Mouse (Mus musculus) limb, embryonic 10.5 days (tissue): ENCODE results near the gene Ntm. TPM values are rescaled to one million over a fixed set of nuclear protein-coding genes. Genes with fewer than 3 reads are reported as not detected.

Source experiments
- DNase-seq: peaks from one replicate; pipeline ENCODE4 v3.0.0-alpha.2; 2017; ENCODE audit warnings: low spot score
- H3K27ac ChIP-seq: fragments of 300-500 bp; sonication (generic); 2 replicates; pipeline ENCODE4 v1.5.1; 2016; ENCODE audit warnings: mild to moderate bottlenecking
- H3K27me3 ChIP-seq: fragments of 300-500 bp; sonication (generic); 2 replicates; pipeline ENCODE4 v1.6.1; 2016; ENCODE audit warnings: low read depth, mild to moderate bottlenecking; ENCODE audit not compliant: poor library complexity, severe bottlenecking
- H3K36me3 ChIP-seq: fragments of 300-500 bp; sonication (generic); 2 replicates; pipeline ENCODE4 v1.6.1; 2016; ENCODE audit warnings: mild to moderate bottlenecking, moderate library complexity
- H3K4me1 ChIP-seq: fragments of 300-500 bp; sonication (generic); 2 replicates; pipeline ENCODE4 v1.6.1; 2016
- H3K4me3 ChIP-seq: fragments of 300-500 bp; sonication (generic); 2 replicates; pipeline ENCODE4 v1.5.1; 2016; ENCODE audit warnings: mild to moderate bottlenecking, moderate library complexity
- H3K9me3 ChIP-seq: fragments of 300-500 bp; sonication (generic); replicated peaks from 2 replicates; pipeline ENCODE4 v1.6.1; 2016; ENCODE audit warnings: mild to moderate bottlenecking
- WGBS: fragments of 180-500 bp; shearing (Covaris S2); methylation state at CpG from one replicate; pipeline ENCODE4 v1.1.7; 2016; 5-methylcytosine and 5-hydroxymethylcytosine counted together
- polyA plus RNA-seq: library from polyadenylated mRNA; unstranded; fragments of >200 nt; fragmentation: Nextera tagmentation; extraction: Ambion mirVana; gene quantifications from 2 replicates; pipeline ENCODE4 v1.2.1, GENCODE M21; 2016

Ntm gene
- polyA plus RNA-seq, 1 experiment from 2014 or later = 12.7 TPM

DNA sequence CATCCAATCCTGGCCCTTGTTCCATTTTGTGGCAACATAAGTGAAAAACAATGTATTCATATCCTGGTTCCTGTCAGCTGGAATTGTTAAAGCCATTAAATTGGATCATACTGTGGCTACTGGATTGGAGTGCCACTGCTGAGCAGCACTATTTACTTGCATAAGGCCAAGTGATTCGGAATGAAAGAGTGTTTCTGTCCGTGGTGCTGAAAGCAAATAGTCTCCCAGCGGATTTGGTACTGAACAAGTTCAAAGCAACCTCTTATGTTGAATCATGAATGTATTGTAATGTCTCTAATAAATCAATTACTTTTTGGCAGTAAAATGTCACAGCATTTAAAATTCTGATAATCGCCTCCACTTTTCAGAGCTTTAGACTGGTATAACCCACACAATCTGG is 817.0 kb downstream of the Ntm start:
- WGBS = 17% methylated on average over 4 of the region's 4 CpGs
- no peaks in the 10 kb centered on the region for H3K4me1 ChIP-seq

DNA sequence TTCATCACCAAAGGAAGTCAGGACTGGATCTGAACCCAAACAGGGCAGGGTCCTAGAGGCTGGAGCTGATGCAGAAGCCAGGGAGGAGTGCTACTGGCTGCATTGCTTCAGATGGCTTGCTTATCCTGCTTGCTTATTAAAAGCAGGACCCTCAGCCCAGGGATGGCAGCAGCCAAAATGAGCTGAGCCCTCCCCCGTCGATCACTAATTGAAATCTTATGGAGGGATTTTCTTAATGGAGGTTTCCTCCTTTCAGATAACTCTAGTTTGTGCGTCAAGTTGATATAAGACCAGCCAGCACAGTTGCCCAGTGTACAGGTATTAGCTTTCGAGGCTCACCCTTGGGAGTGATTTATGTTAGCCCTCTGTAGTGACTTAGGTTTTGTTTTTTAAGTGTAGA is 826.9 kb downstream of the Ntm start:
- Histone ChIP-seq H3K4me3 (no peak overlapping the region), H3K4me1 (peaks cover 16% of the 10 kb centered on the region), H3K27me3 (no peaks in the 10 kb centered on the region), H3K9me3 (no peaks in the 10 kb centered on the region), H3K27ac (no peak overlapping the region), H3K36me3 (no peaks in the 10 kb centered on the region)
- WGBS = 20% methylated on average over 4 of the region's 4 CpGs
- DNase-seq = peak; percentile 39

More for the DNA sequence above, 817.0 kb downstream of the Ntm start:
- no peaks in the 10 kb centered on the region for H3K9me3 ChIP-seq
- no peaks in the 10 kb centered on the region for H3K36me3 ChIP-seq
- H3K27me3 ChIP-seq = no peaks in the 10 kb centered on the region
- H3K4me3 ChIP-seq = no peak overlapping the region
- DNase-seq = peak; percentile 71
- no peak overlapping the region for H3K27ac ChIP-seq

DNA sequence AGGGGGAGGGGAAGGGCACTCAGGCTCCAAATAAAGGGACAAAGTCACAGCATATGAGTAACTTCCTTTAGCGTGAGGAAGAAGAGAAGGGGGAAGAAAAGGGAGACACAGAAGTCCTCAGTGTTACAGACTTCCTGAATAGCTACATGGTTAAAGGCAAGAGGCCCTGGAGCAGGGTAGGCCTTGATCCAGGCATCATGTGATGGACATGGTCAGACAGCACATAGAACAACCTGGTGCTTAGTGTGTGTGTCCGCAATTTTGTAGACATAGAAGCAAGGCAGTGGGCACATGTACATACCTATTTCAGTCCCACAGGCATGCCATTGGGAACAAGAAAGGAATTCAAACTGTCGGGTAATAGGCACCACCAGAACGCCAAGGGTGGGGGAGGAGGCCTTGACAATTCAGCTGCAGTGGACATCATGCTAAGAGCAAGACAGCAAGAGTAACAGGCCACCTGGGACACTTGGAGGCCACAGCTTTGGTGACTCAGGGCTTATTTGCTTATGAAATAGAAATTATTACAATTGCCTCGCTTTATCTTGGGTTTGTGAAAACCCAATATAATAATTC is 832.1 kb downstream of the Ntm start:
- Histone ChIP-seq H3K36me3 (no peaks in the 10 kb centered on the region), H3K9me3 (no peaks in the 10 kb centered on the region), H3K4me3 (no peak overlapping the region), H3K27me3 (no peaks in the 10 kb centered on the region), H3K27ac (no peak overlapping the region), H3K4me1 (peaks cover 14% of the 10 kb centered on the region)
- no peak for DNase-seq
- WGBS = 79% methylated on average over 5 of the region's 5 CpGs

DNA sequence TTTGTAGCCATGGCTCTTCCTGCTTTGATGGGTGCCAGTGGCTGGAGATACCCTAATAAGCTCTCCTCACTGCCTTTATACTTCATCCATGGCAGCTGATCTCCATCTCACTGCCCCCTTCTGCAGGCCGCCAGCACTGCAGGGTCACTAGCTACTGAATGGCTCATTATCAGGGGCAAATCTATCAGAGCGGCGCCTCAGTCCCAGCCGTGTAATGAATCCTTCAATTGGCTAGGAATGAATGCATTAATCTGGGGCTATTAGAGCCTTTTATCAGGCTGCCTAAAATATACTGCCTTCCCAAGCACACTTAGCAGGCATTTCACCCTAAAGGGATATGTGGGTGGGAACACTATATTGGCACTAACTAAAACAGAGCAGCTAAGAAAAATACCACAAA is 832.6 kb downstream of the Ntm start:
- peak; percentile 33 for DNase-seq
- Histone ChIP-seq H3K4me3 (no peak overlapping the region), H3K27ac (no peak overlapping the region), H3K4me1 (peaks cover 10% of the 10 kb centered on the region), H3K36me3 (no peaks in the 10 kb centered on the region), H3K27me3 (no peaks in the 10 kb centered on the region), H3K9me3 (no peaks in the 10 kb centered on the region)
- 46% methylated on average over 4 of the region's 4 CpGs for WGBS

DNA sequence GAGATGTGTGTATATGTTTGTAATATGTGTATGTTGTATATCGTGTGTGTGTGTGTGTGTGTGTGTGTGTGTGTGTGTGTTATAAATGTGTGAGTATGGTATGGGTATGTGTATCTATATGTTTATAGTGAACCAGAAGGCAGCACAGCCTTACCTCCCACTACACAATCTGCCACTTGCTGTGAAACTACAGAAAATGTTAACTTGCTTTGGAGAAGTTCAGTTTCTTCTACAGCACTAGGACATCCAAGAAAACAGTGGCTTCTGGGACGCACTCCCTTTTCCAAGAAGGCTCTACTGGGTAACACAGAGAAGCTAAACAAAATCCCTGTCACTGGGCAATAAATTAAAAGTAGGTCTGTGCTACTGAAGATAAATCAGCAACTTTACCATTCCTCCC is 834.5 kb downstream of the Ntm start:
- Histone ChIP-seq H3K36me3 (no peaks in the 10 kb centered on the region), H3K4me3 (no peak overlapping the region), H3K27ac (no peak overlapping the region), H3K4me1 (peaks cover 16% of the 10 kb centered on the region), H3K9me3 (no peaks in the 10 kb centered on the region), H3K27me3 (no peaks in the 10 kb centered on the region)
- WGBS = 86% methylated on average over 2 of the region's 2 CpGs
- DNase-seq = no peak

DNA sequence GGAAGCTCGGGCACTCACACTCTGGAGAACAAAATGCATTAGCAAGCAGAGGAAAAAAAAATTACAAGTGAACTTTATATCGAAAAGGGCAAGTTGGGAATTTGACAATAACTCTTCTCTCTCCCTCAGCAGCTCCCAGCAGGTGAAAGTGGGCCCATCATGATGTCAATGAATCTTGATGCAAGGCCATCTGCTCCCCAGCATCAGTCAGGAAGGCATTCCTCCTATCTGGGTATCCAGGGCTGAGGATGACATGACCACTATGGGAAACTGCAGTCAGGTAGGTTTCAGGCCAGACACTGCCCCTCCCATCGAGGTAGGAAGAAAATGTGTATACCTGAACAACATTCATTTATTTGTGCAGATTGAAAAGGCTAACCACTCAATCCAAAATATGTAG is 838.5 kb downstream of the Ntm start:
- Histone ChIP-seq H3K27me3 (no peaks in the 10 kb centered on the region), H3K27ac (no peak overlapping the region), H3K36me3 (no peaks in the 10 kb centered on the region), H3K9me3 (no peaks in the 10 kb centered on the region), H3K4me1 (peaks cover 6% of the 10 kb centered on the region; the same call in 1 of the 2 replicates), H3K4me3 (no peak overlapping the region)
- WGBS = 84% methylated on average over 3 of the region's 3 CpGs
- no peak for DNase-seq

DNA sequence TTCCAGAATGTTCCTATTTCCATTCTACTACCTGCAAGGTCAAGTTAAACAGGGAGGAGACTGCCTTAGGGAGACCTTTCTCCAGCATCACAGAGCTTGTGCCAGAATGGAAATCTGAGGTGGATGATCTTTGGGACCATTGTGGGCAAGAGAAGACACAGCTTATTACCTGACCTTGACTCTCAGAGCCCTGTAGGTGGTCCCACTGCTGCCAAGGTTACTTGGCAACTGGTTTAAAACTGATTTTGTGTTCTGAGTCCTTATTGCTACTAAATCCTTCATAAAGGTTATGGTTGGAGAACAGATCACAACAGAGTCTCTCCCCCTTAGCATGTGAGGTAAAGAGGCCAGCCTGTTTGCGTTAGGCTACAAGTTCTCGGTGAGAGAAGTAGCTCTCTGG is 839.1 kb downstream of the Ntm start:
- Histone ChIP-seq H3K27ac (no peak overlapping the region), H3K27me3 (no peaks in the 10 kb centered on the region), H3K4me3 (no peak overlapping the region), H3K9me3 (no peaks in the 10 kb centered on the region), H3K36me3 (no peaks in the 10 kb centered on the region), H3K4me1 (peaks cover 6% of the 10 kb centered on the region; the same call in 1 of the 2 replicates)
- no peak for DNase-seq
- WGBS = 79% methylated on average over 2 of the region's 2 CpGs

DNA sequence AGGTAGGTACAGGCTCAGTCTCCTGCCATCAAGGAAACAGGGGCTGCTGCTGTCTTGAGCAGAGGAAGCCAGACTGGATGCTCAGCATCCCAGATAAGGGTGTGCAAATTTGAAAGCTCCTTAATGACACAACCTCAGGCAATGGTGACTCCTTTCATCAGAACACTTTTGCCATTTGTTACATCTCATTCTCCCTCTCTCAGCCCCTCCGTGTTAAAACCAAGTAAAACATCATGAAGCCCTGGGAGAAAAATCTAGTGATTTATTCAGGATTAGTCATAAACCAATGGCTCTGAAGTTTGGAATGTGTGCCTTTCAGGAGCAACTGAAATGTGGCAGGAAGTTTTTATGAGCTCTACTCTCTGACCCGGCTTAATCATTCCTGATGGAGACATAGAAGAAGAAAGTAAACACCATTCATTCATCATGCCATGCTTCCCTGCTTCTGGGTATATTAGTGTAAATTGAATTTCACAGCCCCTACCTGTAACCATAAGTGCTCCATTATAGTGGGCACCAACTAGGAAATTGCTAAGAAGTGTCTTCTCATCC is 845.3 kb downstream of the Ntm start:
- H3K27ac ChIP-seq = no peak overlapping the region
- 25% methylated on average over 2 of the region's 2 CpGs for WGBS
- H3K36me3 ChIP-seq = no peaks in the 10 kb centered on the region

DNA sequence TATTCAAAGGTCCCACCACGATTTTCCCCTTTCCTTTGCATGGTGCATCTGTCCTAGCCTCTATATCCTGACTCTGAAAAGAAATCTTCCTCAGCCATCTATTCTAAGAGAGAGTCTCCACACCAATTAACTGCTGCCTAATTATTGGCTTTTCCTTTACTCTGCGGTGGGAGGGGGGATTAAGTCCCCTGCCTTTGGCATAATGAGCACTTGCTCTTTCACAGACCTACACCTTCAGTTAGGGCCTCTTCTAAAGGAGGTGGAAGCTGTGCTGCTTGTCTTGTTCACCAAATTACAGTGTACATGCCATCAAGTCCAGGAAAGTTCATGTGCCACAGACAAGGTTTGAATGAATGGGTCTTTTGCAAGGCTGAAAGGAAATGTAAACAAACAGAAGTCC is 847.6 kb downstream of the Ntm start:
- Histone ChIP-seq H3K27ac (no peak overlapping the region), H3K4me3 (no peak overlapping the region), H3K4me1 (peaks cover 15% of the 10 kb centered on the region), H3K27me3 (no peaks in the 10 kb centered on the region), H3K9me3 (no peaks in the 10 kb centered on the region), H3K36me3 (no peaks in the 10 kb centered on the region)
- DNase-seq = no peak
- 66% methylated on average over 2 of the region's 2 CpGs for WGBS

More for the DNA sequence above, 845.3 kb downstream of the Ntm start:
- Histone ChIP-seq H3K9me3 (no peaks in the 10 kb centered on the region), H3K4me3 (no peak overlapping the region), H3K27me3 (no peaks in the 10 kb centered on the region), H3K4me1 (peaks cover 15% of the 10 kb centered on the region)
- DNase-seq = no peak

DNA sequence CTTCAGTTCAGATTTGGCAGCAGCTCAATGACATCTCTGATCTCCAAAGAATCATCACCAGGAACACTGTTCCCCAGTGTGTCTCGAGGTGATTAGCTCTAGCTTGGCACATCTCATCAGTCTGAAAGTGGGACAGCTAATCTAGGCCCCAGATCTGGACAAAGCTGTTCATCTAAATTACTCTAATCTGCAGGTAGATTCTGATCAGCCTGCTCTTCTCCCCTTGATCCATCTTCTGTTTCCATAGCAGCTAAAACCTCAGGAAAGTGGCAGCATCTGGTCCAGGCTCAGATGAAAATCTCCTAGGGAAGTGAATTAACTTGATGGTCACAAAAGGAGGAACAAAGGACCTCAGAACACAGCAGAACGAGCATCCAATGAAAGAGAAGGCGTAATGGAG is 856.2 kb downstream of the Ntm start:
- 80% methylated on average over 3 of the region's 3 CpGs for WGBS

DNA sequence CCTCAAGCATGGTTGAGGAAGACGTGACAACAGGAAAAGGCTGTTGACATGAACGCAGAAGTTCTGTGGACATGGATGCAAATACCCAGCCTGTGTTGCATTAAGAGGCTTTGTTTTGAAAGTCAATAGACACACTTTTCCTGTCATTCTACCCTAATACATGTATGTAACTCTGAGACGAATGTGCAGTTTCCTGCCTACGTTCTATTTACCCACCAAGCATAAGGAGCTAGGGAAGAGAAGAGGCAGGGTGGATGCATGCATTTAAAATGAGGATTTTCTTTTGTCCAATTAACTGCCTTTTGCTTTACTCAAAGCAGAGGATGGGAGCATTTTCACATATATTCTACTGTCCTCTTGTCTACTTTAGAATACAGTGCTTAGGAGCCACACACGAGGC is 858.5 kb downstream of the Ntm start:
- H3K27me3 ChIP-seq = no peaks in the 10 kb centered on the region
- no peak overlapping the region for H3K27ac ChIP-seq
- no peak overlapping the region for H3K4me3 ChIP-seq
- no peaks in the 10 kb centered on the region for H3K36me3 ChIP-seq
- H3K4me1 ChIP-seq = 0 out of 2 replicates have a peak, but pooled peaks cover 4% of the 10 kb centered on the region
- no peak for DNase-seq
- WGBS = 91% methylated on average over 5 of the region's 5 CpGs
- no peaks in the 10 kb centered on the region for H3K9me3 ChIP-seq

More for the DNA sequence above, 856.2 kb downstream of the Ntm start:
- Histone ChIP-seq H3K27ac (no peak overlapping the region), H3K4me1 (0 out of 2 replicates have a peak, but pooled peaks cover 4% of the 10 kb centered on the region), H3K36me3 (no peaks in the 10 kb centered on the region), H3K9me3 (no peaks in the 10 kb centered on the region), H3K27me3 (no peaks in the 10 kb centered on the region), H3K4me3 (no peak overlapping the region)
- no peak for DNase-seq

DNA sequence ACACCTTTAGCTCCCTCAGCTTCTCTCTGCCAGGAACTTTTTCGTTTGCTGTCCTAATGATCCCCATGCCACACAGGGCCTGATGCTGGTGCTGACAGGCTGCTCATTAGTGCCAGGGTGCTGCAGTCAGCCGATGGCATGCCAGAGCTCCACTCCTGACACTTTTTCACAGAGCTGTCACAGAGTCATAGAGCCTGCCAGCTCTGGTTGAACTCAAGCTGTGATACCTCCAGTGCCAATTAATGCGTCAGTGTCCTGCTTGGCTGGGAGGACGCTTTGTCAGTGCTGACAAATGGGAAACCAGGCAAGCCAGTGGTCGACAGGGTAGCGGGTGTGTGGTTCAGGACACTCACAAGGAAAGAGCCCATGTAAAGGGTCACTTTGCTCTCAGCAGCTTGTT is 858.9 kb downstream of the Ntm start:
- 59% methylated on average over 6 of the region's 6 CpGs for WGBS
- no peak overlapping the region for H3K27ac ChIP-seq
- no peaks in the 10 kb centered on the region for H3K36me3 ChIP-seq
- no peak for DNase-seq
- no peak overlapping the region for H3K4me3 ChIP-seq
- H3K27me3 ChIP-seq = no peaks in the 10 kb centered on the region
- no peaks in the 10 kb centered on the region for H3K9me3 ChIP-seq
- H3K4me1 ChIP-seq = 0 out of 2 replicates have a peak, but pooled peaks cover 4% of the 10 kb centered on the region

DNA sequence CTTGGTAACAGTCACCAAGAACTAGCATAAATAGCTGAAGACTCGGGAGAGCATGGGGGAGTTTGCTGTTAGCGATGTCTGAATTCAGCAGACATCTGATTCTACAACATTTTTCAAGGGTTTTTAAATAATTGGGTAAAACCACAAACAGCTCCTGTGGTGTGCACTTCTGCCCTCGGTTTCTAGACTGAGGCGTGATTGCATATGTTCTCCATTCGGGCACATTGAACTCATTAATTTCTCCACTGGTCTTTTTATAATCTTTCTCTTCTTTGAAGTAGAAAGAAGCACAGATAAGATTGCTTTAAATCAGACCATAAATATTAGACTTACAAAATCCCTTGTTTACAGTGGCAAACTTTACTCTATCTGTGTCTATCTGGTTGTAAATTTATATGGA is 862.3 kb downstream of the Ntm start:
- 69% methylated on average over 5 of the region's 5 CpGs for WGBS
- H3K4me3 ChIP-seq = no peak overlapping the region
- no peaks in the 10 kb centered on the region for H3K9me3 ChIP-seq
- no peak for DNase-seq
- H3K36me3 ChIP-seq = no peaks in the 10 kb centered on the region
- H3K27ac ChIP-seq = no peak overlapping the region
- 0 out of 2 replicates have a peak, but pooled peaks cover 4% of the 10 kb centered on the region for H3K4me1 ChIP-seq
- H3K27me3 ChIP-seq = no peaks in the 10 kb centered on the region

DNA sequence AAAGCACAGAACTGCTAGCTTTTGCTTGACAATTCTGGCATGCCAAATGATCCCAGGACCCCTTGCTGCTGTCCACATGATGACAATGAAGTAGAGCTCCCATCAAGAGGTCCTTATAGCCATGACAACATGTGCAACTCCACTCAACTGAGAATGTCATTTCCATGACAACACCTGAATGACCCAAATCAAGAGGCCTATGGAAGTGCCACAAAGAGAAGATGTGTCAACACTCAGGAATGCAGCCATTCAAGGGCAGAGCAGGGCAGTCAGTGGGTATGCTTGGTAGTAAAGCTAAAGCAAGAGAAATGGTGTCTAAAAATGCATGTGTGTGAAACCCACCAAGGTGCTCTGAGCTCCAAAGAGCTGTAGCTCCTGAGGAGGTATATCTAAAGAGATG is 870.5 kb downstream of the Ntm start:
- no peak for DNase-seq
- Histone ChIP-seq H3K4me3 (no peak overlapping the region), H3K36me3 (no peaks in the 10 kb centered on the region), H3K4me1 (no peaks in the 10 kb centered on the region), H3K9me3 (no peaks in the 10 kb centered on the region), H3K27ac (no peak overlapping the region), H3K27me3 (no peaks in the 10 kb centered on the region)
